Mouse (Mus musculus) monocyte, adult 5-6 weeks (primary cell): ENCODE measurements around the gene Vash2. TPM values are rescaled to one million over a fixed set of nuclear protein-coding genes. Genes with fewer than 3 reads are reported as not detected.
"Not testable (repeated sequence)": the region's sequence is repeated elsewhere in the genome, so short reads cannot be mapped to it uniquely, and the experiment has no call there.

Source experiments
- ATAC-seq: fragments of 153-309, 156-312 bp; replicated peaks from 2 replicates; pipeline ENCODE4 v1.8.0; 2017; ENCODE audit warnings: mild to moderate bottlenecking; ENCODE audit not compliant: low TSS enrichment, insufficient number of reproducible peaks, severe bottlenecking, poor library complexity, low FRiP score
- total RNA-seq: library from RNA; stranded (forward); fragments of 200-1000, 200-491, 200-594 nt; gene quantifications from 3 replicates; pipeline ENCODE4 v1.2.3, GENCODE M21; 2017

Vash2 gene
- 0.64 TPM in 1 of 3 replicates, not detected in the others for total RNA-seq

DNA sequence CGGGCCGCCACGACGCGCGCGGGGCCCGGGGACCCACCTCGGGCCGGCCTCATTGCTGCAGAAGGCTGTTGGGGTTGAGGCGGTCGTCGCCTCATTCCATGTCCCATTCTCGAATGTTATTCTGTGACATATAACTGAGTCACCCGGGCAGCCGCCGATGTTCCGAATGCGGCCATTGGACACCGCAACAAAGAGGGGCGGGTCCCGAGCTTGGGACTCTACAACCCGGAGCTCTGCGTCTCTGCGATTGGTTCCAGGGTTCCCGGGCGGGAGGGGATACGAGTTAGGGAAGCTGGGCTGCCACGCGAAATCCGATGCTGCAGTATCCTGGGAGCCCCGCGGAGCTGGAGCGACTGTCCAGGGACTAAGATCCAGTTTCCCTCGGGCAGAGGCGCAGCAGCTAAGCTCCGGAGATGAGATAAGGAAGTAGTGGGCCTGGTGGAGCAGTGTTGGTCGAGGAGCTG lies at the start of gene Vash2:
Gene Vash2, minus strand, starts transcription at position 197 of the 464 bp plus-strand sequence.
- peak; percentile 45; the same call in 1 of the 2 replicates for ATAC-seq

DNA sequence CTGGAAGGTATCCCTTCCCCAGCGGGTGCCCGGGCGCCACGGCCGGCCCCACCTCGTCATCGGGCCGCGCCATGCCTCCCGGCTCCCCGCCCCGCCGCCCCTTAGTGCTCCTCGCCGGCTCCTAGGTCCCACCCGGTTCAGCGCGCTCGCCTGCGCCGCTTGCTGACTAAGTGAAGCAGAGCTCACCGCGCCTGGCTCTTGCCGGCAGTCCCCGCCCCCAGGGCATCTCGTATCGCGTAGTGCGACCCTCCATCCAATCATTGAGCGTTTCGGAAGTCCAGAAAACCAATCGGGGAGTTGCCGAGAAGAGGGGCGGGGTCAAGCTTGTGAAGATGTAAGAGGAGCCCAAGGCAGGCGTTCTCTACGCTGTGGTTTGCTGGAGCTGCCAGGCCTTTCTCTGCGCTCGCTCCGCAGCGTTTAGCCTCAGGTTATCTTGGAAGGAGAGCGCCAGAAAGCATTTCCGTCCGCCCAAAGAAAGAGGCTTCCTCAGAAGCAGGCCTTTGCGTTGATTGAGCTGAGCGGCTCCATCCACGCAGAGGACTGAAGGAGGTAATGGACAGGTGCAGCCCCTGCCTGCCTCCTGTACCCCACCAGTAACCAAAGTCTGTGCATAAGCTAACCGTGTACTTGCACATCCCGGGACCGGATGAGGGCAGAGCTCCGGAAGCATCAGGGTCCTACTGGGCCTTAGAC lies 47.1 kb upstream of the Vash2 start, which contains the start of gene Flvcr1:
Gene Flvcr1, minus strand, starts transcription at position 138 of the 693 bp plus-strand sequence.
- ATAC-seq: peak; percentile 98

GRCm38 (mm10) chr1:191025016-191026012 lies 46.2 kb upstream of the Vash2 start:
- ATAC-seq: no peak

- ATAC-seq: not testable (repeated sequence)
Observed at GRCm38 (mm10) chr1:191023806-191024205, 44.7 kb upstream of the Vash2 start.

- ATAC-seq: peak; percentile 54
Observed at GRCm38 (mm10) chr1:191023140-191023539, 44.0 kb upstream of the Vash2 start.

DNA sequence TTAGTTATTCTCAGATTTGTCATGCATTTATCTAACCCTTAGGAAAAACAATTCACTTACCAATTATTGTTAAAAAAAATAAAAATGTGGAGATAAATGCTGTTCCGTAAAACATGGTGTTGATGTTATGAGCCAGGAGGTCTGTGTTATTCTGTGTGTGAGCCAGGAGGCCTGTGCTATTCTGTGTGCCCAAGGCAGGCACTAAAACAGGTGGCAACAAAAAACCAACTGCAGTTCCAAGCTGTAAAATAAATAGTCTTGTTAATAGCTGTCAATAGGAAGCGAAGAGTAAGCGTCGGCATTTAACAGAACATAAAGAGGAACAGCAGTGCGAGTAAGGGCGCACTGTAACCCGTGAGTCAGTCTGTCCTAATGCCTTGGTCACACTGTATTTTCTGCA lies 41.9 kb upstream of the Vash2 start:
- no peak for ATAC-seq

DNA sequence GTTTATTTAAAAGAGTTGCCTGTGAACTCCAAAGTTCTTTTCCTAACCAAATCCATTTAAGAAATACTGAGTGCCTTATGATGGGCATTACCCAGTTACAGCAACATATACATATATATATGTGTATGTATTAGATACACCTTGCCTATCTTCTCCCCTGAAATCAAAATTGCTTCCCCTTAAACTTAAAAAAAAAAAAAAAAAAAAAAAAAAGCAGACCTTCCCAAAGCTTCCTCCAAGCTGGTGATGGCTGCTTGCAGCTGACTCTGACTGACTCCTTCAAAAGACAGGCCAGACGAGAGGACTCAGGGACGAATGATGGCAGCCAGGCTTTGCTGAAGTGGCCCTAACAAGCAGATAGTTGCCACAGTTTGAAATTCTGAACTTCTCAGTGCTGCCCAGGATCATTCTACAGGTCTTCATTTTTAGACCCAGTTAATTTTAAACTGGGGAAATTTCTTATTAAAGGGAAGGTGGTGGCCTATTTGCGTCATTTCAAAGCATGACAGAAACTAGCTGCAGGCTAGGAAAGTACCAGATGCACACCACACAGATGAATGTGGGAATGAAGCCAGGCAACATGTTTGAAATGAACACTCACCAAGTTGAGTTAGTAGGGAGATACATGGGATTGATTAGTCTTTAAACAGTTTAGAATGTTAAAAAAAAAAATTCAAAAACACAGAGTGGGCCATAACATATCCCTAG lies 41.3 kb upstream of the Vash2 start:
- no peak for ATAC-seq

DNA sequence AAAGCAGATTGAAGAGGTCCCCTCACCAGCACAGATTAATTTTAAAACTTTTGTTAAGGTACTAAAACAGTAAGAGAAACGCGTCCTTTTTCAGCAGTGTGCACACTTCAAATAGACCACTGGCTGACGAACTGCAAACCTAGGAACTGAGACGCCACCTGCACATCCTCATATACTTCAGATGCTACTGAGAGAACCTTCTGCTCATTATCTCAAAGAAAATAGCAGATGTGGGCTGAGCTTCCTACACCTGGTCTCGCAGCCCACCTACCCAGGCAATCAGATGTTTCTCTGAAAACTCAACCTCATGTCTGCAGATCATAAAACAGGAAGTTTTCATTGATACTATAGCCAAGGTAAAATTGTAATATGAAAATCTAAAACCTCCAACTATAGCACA lies 40.7 kb upstream of the Vash2 start:
- no peak for ATAC-seq

DNA sequence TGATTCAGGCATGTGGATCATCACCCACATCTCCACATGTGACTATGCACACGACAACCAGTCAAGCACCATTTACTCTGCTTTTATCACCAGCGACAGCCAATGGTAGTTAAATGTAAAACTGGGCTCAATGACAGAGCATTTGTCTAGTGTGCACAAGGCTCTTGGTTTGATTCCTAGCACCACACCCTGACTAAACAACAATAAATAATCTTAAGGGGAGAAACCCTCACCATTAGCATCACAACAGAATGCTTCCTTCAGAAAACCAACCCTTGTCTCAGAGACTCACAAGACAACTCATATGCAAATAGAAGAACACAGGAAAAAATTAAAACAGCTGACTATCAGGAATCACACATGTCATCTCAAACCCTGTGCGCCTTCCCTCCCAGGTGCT lies 35.2 kb upstream of the Vash2 start:
- no peak for ATAC-seq

DNA sequence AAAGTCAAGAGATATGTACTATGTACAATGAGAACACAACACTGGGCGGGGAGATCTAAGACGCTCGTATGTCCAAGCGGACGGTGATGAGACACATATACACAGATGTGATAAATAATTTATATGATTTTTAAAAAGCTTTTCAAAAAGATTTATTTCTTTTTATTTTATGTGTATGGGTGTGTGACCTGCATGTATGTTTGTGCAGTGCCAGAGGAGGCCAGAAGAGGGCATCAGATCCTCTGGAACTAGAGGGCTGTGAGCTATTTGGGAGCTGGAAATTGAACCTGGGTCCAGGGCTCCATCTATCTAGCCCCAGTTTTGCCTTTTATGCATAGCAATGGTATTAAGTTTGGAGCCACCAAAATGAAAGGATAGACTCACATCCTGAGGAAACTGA lies 29.6 kb upstream of the Vash2 start:
- ATAC-seq: no peak

- ATAC-seq: no peak
Observed at GRCm38 (mm10) chr1:191002201-191002600, 23.1 kb upstream of the Vash2 start.

DNA sequence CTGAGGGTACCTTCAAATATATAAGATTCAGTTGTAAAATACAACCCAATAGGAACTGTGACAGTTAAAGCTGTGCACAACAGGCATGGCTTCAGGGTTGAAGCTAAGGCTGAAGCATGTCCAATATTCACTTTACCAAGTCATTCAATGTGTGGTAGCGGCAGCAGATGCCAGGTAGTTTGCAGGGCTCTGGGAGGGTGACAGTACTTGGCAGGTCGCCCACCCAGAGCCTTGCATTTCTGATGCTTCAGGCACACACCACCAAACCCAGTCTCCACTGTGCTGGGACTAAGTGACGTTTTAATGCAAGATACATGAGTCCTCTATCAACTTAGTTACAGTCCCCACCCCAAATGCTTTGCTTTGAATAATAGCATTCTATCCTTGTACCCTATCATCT lies 21.6 kb upstream of the Vash2 start:
- ATAC-seq: no peak

DNA sequence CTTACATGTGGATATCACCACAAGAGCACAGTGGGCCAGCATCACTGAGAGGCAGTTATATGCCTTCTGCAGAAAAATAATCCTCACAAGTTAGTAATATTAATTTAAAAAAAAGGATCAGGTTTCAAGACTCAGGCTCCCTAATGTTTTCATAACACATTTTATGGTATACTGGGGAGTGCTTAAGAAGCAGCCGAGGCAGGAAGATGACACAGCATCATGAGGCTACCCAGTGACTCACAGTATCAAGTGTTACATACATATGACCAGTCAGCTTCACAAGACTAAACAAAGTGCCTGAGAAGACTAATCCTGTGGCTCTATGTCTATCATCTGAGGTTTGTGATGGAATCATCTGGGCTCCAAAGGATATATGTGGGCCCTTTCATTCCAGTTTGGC lies 18.9 kb upstream of the Vash2 start:
- ATAC-seq: no peak

DNA sequence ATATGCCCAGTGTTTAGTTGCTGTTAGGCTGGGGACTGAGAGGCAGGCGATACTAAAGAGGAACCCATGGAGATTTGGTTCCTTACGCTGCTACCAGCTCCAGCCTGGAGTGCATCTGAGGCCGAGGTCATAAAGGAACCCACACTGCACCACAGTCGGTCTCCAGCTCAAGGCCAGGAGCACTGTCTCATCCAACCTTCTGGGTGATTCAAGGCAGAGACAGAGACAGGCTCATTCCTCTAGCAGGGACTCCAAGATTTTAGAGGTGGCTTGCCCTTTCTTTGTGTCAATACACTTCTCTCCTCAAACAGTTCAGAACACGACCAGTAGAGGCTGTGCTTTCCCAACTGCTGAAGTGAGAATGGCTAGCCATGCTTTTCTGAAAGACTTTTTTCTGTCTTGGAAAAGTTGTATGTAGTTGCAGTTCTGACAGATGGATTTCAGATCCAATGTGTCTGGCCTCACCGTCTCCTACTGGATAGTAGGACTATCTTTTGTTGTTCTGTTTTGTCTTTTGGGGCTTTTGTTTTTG lies 17.3 kb upstream of the Vash2 start:
- ATAC-seq: no peak

DNA sequence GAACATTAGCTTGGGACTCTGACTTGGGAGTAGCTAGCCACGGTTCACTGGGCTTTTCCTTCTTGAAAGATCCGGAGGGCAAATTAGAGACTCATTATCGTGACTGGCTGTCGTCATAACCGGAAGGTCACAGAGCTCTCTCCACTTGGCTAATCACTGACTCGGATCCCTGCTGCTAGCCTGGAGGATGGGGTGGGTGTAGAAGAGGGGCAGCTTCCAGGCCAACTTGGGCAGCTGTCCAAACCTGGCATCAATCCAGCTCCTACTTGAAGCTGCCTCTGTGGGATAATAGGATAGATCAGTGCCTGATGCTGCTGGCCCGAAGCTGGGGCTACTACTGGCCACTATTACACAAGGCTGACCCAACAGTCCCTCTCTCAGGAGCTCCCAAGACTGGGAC lies 16.5 kb upstream of the Vash2 start:
- ATAC-seq: no peak

- ATAC-seq: no peak
Observed at GRCm38 (mm10) chr1:190989437-190990082, 10.5 kb upstream of the Vash2 start.

DNA sequence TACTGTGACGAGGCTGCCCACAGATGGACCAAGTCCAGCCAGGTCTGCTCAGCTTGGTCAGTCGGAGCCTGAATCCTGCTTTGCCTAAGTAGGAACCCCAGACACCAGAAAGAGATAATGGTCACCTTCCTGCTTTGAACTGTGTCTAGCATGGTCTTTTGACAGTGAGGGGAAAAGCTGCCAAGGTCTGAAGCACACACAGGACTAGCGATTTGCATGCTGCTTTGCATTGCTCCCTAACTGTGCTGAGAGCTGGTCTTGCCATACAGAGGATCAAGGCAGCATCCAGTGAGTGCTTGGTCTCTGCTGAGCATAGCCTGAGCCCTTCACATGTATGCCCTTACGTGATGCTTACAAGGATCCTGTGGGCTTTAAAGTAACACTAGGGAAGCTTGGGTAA lies 2.3 kb upstream of the Vash2 start:
- no peak for ATAC-seq

DNA sequence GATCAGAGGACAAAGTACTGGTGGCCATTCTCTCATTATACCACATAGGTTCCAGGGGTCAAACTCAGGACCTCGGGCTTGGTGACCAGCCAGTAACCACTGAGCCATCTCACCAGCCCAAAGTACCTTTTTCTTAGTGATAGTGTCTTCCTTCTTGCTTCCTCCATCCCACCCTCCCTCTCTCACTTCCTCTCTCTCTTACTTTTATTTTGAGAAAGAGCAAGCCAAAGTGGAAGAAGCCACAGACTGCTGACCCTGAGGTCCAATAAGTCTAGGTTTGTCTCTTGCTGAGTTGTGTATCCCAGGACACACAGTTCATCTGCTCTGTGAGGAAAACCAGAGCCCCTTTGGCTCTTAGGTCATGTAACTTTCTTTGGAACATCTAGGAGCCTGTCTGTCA lies 1.4 kb upstream of the Vash2 start:
- ATAC-seq: no peak
